Mouse (Mus musculus) embryo, embryonic 10 days (tissue): ENCODE results near the gene Stx1b.
"Not testable (repeated sequence)": the region's sequence is repeated elsewhere in the genome, so short reads cannot be mapped to it uniquely, and the experiment has no call there.

ENCODE experiments used
- DNase-seq: peaks from one replicate; pipeline ENCODE4 v3.0.0-alpha.2; 2015; ENCODE audit warnings: low spot score

Gene Stx1b

GRCm38 (mm10) chr7:127776878-127777473 is 47.4 kb downstream of the Stx1b start:
- DNase-seq: peak; percentile 99

- DNase-seq: peak; percentile 90
Observed at GRCm38 (mm10) chr7:127776426-127776825, 47.9 kb downstream of the Stx1b start, which contains the start of gene Setd1a. TSS of gene Setd1a (plus strand) at chr7:127776670.

GRCm38 (mm10) chr7:127775837-127776236 is 48.5 kb downstream of the Stx1b start:
- not testable (repeated sequence) for DNase-seq

- DNase-seq: peak; percentile 75
Observed at GRCm38 (mm10) chr7:127773664-127774384, 50.5 kb downstream of the Stx1b start.

DNA sequence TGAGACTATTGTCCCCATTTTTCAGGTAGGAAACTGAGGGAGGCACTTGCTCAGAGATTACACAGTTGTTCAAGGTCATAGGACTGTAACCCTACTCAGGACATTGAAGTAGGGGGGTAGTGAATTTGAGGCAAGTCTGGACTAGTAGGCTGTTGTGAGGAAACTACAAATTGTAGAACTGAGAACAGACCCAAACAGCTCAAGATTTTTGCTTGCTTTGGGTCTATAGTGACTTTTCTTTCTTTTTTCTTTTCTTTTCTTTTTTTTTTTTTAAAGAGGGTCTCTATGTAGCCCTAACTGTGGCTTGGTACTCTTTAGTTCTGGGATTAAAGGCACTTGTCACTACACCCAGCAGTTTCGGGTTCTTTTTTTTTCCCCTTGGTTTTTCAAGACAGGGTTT is 51.8 kb downstream of the Stx1b start:
- no peak for DNase-seq

GRCm38 (mm10) chr7:127772080-127772479 is 52.3 kb downstream of the Stx1b start:
- DNase-seq: no peak

- DNase-seq: no peak
Observed at GRCm38 (mm10) chr7:127771262-127771661, 53.1 kb downstream of the Stx1b start.

GRCm38 (mm10) chr7:127770039-127770905 is 54.1 kb downstream of the Stx1b start:
- peak; percentile 21 for DNase-seq

- peak; percentile 85 for DNase-seq
Observed at GRCm38 (mm10) chr7:127769651-127770038, 54.7 kb downstream of the Stx1b start, which contains the start of gene Orai3. TSS of gene Orai3 (plus strand) at chr7:127769815.

- DNase-seq: peak; percentile 97
Observed at GRCm38 (mm10) chr7:127768997-127769593, 55.3 kb downstream of the Stx1b start.

DNA sequence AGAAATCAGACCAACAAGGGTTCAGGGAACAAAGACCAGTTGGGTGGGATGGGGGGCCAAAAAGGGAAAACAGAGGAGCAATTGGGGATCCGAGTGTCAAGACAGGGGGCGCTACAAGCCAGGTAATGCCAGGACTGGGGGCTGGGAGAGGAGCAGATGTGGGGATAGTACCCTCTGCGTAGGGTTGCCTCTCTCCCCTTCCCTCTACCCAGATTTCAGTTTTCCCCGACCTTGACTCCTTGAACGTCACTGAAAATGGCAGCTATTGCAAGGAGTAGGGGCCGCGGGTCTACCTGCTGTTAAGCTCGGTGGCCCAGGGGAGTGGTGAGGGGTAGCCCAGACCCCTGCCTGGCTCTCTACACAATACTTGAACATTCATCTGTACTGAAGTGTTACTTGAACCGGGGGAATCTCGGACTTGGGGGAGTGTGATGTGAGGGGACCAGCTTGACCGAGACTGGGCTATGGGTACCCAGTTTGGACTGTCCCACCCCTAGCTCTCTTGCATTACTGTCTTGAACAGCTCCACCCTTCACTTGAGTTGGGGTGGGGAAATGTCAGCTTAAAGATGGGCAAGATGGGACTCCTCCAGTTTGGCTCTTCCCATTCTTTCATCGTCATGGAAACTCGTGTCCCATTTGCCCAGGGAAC is 55.9 kb downstream of the Stx1b start:
- no peak for DNase-seq

DNA sequence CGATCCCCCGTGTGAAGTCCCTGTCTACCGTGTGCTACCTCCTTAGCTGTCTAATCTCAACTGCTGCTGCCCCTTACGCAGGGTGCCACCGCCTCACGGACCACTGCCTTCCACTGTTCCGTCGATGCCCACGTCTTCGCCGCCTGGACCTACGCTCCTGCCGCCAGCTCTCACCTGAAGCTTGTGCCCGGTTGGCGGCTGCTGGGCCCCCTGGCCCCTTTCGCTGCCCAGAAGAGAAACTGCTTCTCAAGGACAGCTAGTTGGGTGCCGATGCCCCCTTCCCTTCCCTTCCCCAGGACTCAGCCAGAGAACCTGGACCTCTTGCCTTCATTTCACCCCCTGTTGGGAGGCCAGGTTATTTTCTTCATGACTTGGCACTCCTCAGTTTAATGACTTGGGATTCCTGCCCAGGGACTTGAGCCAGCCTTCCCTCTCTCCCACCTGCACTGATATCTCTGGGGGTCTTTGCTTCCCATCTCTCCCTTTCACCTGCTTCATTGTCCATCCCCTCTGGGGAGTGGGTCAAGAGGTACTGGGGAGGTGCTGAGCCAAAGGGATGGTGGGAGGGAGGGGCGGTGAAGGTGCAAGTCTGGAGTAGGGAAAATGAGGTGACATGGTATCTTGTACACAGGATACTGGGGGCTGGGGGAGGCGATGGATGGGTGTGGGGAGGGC is 56.5 kb downstream of the Stx1b start:
- DNase-seq: no peak

DNA sequence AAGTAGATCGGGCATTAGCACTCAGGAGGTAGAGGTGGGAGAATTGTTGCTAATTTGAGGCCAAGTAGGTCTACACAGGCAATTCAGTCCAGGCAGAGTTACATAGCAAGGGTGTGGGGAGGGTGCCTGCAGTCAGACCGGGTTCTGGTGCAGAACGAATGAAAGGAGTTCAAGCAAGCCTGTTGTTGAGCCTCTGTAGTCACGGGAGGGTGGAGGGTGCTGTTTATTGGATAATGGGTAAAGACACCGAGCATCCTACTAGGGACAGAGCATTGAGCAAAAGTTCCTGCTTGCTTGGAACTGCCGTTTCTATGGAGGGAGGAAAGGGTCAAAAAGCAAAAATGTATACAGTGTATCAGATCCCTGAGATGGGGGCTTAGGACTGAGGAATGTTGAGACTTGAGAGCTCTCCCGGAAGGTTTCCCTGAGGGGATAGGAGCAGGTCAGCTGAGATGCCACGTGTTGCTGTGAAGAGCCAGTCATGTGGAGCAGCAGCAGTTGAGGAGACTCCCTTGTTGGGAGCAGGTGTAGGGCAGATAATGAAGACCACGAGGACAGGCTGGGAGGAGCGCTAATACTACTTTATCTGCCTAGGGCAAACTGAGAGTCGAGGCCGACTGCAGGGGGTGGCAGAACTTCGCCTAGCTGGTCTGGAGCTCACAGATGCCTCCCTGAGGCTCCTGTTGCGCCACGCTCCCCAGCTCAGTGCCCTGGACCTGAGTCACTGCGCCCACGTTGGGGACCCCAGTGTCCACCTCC is 57.3 kb downstream of the Stx1b start:
- DNase-seq: peak; percentile 15

- no peak for DNase-seq
Observed at GRCm38 (mm10) chr7:127765756-127766155, 58.6 kb downstream of the Stx1b start.

GRCm38 (mm10) chr7:127763642-127764041 is 60.7 kb downstream of the Stx1b start:
- DNase-seq: no peak

GRCm38 (mm10) chr7:127761026-127761425 is 63.3 kb downstream of the Stx1b start:
- peak; percentile 83 for DNase-seq

DNA sequence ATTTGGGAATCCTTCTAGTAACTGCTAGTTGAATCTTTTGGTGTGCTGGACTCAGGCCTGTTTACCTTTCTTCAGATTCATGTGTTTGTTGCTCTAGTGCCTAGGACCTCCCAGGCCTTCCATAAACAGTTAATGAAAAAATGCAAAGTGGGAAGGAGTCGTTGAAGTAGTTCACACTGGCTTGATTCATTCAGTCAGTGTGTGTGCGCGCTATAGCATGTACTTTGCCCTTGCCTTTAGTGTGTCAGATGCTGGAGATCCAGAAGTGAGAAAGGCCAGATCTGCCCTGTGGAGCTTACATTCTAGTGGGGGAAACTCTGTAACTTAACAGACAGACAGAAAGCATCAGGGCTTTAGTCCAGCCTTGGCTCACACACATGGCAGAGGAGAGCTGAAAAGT is 63.9 kb downstream of the Stx1b start:
- no peak for DNase-seq

DNA sequence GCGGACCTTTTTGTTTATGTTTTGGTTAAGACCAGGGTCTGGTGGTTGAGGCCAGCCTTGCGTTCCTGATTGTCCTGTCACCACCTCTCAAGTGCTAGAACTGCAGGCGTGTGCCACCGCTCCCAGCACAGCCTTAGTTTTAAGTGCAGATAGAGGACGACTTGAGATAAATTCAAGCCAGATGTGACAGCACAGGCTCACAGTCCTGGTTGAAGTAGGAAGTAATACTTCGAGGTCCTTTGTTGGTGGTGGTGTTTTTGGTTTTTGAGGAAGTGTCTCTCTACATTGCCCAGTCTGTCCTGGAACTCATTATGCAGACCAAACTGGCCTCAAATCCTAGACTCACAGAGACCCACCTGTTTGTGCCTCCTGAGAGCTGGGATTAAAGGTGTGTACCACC is 64.6 kb downstream of the Stx1b start:
- DNase-seq: peak; percentile 41
